Mouse (Mus musculus): ENCODE results near the gene Crtc1.

Crtc1 gene

DNA sequence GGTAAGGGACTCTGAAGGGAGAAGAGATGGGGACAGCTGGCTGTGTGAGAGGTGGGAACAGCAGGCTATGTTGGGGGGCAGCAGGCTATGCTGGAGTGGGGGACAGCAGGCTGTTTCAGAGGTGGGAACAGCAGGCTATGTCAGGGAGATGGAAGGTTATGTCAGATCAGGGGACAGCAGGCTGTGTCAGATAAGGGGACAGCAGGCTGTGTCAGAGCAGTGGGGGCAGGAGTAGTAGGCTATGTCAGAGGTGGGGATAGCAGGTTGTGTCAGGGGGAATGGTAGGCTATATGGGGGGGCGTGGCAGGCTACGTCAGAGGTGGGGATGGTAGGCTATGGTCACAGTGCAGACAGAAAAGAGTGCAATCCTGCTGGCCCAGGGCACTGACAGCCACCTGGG lies 16.7 kb downstream of the Crtc1 start:
- no peak for DNase-seq (ENCODE audit: low read depth, low spot score)

DNA sequence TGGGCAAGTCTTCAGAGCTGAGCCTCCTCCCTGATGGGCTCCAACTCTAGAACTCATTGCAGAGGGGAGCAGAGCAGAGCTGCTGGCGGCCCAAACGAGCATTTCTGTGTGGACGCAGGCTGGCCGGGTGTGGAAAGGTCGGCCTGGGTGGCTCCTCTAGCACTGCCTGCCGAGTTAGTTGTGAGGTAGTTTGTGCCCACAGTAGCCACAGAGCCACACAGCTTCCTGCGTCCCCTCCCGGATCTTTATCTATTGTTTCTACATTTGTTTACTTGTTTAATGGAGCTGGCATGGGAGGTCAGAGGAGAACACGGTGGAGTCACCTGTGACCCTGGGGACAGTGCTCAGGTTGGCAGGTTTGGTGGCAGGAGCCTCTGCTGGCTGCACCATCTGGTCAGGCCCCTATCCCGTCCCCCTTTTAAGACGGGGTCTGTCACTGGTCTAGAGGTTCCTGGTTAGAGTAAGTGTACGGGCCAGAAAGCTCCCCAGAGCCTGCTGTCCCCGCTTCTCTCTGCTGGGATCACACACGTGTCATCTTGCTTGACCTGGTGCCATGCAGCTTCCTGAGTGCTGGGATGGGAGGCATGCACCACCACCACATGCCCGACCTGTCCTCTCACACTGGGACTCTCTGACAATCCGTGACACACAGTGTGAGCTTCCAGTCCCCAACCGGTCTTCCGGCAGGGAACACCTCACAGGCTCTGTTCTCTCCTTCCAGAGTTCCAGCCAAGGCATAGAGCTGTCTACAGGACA lies 17.9 kb downstream of the Crtc1 start:
- no peak for DNase-seq (ENCODE audit: low read depth, low spot score)

DNA sequence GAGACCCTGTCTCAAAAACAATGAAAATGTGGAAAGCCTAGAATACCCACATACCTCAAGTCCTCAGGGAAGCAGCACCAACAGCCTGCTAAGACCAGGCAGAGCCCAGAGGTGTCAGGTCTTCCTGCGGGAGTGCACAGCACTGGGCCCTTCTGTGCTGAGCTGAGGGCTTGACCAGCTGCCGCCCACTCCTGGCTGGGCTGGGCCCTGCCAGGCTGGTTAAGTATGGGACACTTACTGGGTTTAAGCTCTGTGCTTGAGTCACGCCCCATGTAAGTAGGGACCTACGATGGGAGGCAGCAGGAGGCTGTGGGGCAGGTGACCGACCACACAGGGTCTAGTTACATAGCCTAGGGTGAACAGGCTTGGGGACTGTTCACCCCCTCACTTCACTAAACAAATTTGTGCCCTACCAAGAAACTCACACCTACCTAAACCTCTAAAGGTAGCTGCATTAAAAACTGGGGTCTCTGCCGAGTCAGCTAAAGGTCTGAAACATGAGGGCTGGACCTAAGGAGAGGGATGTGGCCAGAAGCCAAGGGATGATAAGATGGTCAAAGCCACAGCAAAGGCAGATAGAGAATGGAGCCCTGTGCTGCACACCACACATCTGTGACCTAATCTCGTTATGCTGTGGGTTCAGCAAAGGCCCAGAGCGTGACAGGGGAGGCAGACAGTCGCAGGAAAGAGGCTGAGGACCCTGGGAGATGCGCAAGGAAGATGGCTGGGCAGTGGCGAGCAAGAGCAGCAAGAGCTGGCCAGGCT lies 19.3 kb downstream of the Crtc1 start:
- DNase-seq (ENCODE audit: low read depth, low spot score), result no peak

DNA sequence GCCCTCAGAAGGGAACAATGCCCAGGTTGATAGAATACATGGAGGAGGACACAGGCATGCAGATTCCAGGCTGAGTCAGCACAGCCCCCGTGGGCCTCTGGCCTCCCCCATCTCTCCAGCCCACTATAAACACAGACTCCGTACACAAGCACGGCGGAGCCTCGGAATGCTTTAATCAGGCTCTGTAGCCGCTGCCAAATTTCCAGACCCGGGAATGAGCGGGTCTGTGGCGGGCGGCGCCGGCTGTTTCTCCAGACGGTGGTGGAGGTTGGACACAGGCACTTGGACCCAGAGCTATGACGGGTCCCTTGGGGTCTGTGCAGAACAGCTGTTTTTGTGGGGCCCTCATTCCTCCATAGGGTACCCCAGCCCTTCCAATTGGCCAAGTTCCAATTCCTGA lies 20.4 kb downstream of the Crtc1 start:
- DNase-seq (ENCODE audit: low read depth, low spot score), result no peak

DNA sequence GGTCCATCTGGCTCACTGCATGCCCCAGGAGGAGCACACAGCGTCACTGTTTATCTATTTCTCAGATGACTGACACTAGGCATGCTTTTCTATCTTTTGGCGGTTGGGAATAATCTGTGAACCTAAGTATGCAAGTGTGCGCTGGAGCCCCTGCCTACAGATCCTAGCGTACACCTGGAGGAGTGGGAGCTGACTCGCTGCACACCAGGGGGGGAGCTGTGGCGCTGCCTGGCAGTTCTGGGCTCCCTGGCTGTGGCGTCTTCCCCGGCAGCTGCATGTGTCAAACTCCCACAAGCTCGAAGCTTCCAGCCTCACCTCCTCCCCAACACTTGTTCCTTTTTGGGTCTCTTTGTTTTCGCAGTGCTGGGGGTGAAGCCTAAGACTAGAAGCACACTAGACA lies 21.5 kb downstream of the Crtc1 start:
- DNase-seq (ENCODE audit: low read depth, low spot score), result no peak

DNA sequence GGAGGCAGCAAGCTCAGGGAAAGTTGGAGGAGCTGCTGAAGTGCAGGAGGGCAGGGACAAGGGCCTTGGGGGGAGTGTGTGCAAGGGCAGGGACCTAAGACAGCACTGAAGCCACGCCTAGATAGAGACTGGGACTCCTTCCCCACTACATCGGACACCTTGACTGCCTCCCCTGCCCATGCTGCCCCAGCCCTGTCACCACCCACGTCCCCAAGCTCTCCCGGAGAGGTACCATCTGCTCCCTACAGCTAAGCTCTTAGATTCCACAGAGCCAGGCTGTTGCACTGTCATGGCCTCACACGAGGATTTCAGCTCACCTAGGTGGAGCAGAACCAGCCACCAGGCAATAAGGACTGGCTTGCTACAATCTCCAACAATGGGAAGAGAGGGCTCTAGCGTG lies 22.4 kb downstream of the Crtc1 start:
- DNase-seq (ENCODE audit: low read depth, low spot score), result no peak

DNA sequence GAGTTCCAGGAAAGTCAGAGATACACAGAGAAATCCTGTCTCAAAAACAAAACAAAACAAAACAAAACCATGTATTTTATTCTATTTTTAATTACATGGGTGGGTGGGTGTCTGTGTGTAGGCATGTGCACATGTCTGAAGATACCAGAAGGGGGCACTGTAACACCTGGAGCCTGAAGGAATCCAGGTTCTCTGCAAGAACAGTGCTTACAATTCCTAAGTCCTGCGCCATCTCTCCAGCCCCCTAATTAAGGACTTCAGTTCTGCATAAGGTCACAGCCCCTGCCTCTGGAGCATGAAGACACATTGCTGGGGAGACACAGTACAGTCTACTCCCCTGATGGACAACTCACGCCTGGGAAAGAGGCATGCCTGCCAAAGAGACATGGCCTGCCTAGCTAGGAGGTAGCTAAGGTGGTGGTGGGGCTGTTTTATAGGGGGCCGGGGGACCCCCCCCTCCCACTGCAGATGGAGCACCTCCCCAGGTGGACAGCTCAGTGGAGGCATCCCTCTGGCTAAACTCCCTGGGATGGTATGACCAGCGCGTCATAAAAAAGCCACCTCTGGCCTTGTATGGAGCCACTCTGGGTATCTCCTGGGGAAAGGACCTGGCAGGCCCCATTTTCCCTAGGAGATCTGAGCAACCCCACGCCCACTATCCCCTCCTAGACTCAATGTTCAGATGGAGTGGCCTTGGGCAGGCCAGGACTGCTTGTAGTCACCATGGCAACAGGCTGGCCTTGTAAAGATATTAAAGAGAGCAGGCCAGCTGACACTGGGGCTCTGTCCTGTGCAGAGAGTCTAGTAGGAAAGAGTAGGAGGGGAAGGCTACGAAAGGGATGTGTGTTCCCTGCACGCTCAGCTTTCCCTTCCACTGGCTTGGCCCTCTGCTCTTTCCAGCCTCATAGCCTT lies 23.6 kb downstream of the Crtc1 start:
- DNase-seq (ENCODE audit: low read depth, low spot score), result peak; percentile 37

- DNase-seq (ENCODE audit: low read depth, low spot score), result no peak
These were observed 25.0 kb downstream of the Crtc1 start for GRCm38 (mm10) chr8:70414310-70414946.

- DNase-seq (ENCODE audit: low read depth, low spot score), result no peak
These were observed 29.1 kb downstream of the Crtc1 start for GRCm38 (mm10) chr8:70410281-70410680.

- no peak for DNase-seq (ENCODE audit: low read depth, low spot score)
These were observed 29.9 kb downstream of the Crtc1 start for GRCm38 (mm10) chr8:70409455-70409871.

GRCm38 (mm10) chr8:70409019-70409418 lies 30.4 kb downstream of the Crtc1 start:
- no peak for DNase-seq (ENCODE audit: low read depth, low spot score)

GRCm38 (mm10) chr8:70408301-70408700 lies 31.1 kb downstream of the Crtc1 start:
- DNase-seq (ENCODE audit: low read depth, low spot score), result no peak

DNA sequence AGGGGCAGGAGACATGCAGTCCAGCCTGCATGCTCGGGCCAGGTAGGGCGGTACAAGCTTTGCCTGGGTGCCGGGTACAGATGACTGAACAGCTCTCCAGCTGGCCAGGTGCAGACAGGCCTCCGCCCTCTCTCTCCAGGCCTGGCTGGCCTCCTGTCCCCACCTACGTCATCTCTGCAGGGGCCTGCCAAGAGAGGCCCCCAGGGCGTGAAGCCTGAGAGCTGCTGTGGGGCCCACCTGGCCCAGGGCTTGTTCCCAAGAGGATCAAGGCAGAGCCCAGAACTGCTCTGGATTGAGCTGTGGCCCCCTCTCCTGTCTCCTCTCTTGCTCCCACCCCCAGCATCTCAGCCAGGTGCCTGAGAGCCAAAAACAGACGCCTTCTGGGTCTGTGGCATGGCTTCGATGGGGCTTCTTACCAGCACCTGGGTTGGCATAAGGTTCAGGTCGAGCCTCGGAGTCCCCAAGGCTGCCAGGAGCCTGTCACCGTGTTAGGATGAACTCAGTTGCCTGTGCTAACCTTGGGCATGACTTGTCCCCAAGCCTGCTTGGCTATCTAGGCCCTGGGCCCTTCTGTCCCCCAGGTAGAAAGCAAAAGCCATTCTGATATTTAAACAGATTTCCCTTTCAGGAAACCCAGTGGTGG lies 32.8 kb downstream of the Crtc1 start:
- DNase-seq (ENCODE audit: low read depth, low spot score), result no peak

- no peak for DNase-seq (ENCODE audit: low read depth, low spot score)
These were observed 34.2 kb downstream of the Crtc1 start for GRCm38 (mm10) chr8:70405189-70405588.

- DNase-seq (ENCODE audit: low read depth, low spot score), result no peak
These were observed 35.2 kb downstream of the Crtc1 start for GRCm38 (mm10) chr8:70404212-70404611.

- no peak for DNase-seq (ENCODE audit: low read depth, low spot score)
These were observed 41.5 kb downstream of the Crtc1 start for GRCm38 (mm10) chr8:70397611-70398563.

- DNase-seq (ENCODE audit: low read depth, low spot score), result no peak
These were observed 43.2 kb downstream of the Crtc1 start for GRCm38 (mm10) chr8:70396184-70396583.

GRCm38 (mm10) chr8:70395649-70396048 lies 43.7 kb downstream of the Crtc1 start:
- DNase-seq (ENCODE audit: low read depth, low spot score), result no peak

DNA sequence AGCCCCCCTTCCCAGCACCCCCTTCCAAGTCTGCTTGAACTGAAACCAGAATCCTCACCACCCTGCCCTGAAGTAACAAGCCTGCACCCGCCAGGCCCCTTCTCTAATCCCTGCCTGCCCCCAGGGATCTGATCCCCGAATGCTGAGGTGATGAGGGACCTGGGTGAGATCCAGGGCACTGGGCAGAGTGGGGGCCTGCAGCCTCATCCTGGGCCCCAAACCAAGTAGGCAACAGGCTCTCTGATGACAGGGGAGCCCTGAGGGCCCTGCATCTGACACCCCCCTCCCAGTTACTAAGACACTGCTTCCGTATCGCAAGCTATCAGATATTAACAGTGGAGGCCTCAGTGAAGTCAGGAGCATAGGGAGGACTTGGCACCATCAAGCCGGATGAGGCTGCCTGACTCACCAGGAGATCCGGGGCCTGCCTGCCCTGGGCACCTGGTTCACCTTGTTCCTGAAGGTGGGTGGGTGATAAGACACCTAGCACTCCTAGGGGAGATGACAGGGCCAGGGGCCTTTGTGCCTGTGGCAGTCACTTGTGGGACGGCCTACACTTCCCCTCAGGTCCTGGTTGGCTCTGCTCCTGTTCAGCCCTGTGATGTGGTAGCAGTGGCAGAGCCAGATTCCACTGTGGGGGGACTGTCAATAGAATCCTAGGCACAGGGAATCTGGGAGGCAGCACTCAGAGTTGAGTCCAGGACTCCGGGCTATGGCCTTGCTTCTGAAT lies 44.9 kb downstream of the Crtc1 start:
- no peak for DNase-seq (ENCODE audit: low read depth, low spot score)
